In the genomic region with DNA sequence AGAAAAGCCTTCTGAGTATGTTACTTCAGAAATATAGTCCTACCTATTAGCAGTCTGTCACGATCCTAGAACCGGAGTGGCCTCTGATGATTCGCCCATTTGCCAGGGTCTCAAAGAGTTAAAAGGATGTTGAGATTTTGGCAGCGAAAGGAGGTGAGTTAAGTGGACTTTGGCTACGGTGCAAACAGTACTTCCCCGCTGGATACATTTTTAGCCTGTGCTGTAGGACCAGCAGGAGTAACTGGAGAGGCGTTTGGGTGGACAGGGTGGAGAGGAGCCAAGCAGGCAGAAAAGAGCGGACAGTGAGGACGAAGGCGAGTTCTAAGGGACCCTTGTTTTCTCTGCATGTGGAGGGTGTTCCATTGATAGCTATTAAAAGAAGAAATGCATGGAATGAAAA, we compare ENCODE assay signal across 15 mouse cellular contexts.
DNase-seq lines count a peak whose midpoint lies in the region; ATAC-seq and TF ChIP-seq lines count a peak whose summit lies in the region.
"Had no signal": no experiment of that assay in that cellular context is flagged by ENCODE, and none has a peak within 500 bp of the region (broad histone marks: within the 10 kb centered on the region; RNA-seq: fewer than 3 reads in every experiment).

No protein-coding gene starts in this region.

- H3K4me1 ChIP-seq in heart, adult 2 months (ENCODE audit: control insufficient read depth, insufficient read depth, low read length) = peaks cover 33% of the 10 kb centered on the region
- H3K4me1 ChIP-seq in heart, embryonic 10.5 days = peaks cover 26% of the 10 kb centered on the region
- peaks cover 10% of the 10 kb centered on the region for H3K4me1 ChIP-seq in lung, embryonic 14.5 days (ENCODE audit: insufficient read depth)

- no peak overlapping the region; the same call in 1 of the 2 replicates for H3K4me3 ChIP-seq in heart, adult 2 months
- H3K4me3 ChIP-seq in heart, embryonic 10.5 days = no peak overlapping the region
- no peak overlapping the region for H3K4me3 ChIP-seq in lung, embryonic 14.5 days (ENCODE audit: low read depth, low read length)
- H3K4me3 ChIP-seq: forebrain, embryonic 10.5 days; megakaryocyte, embryonic 14.5 days; myocyte had no signal

- peak; percentile 56 to 73 for DNase-seq in heart, adult 2 months
- no peak for DNase-seq in heart, embryonic 10.5 days (ENCODE audit: low spot score)
- peak; percentile 52 to 54 for DNase-seq in gastrocnemius, adult 8-10 months (ENCODE audit: low spot score in 2 of 2)
- DNase-seq in heart, postnatal 14 days = peak; percentile 52 to 67
- DNase-seq in lung, embryonic 14.5 days = peak; percentile 50
- DNase-seq in embryo, embryonic 9.5 days (ENCODE audit: extremely low spot score) = no peak
- no peak for DNase-seq in left cerebral cortex, postnatal 36 days (ENCODE audit: low spot score in 2 of 2)
- no peak for DNase-seq in layer of hippocampus, postnatal 10 days (ENCODE audit: low spot score in 2 of 2)
- DNase-seq: adrenal gland, adult 2 months; embryo, embryonic 11 days; thymus, postnatal 4 days had no signal

- no peak for ATAC-seq in lung, embryonic 14.5 days (ENCODE audit: insufficient read depth)

- H3K79me2 ChIP-seq in heart, adult 2 months (replicated peaks; ENCODE audit: control insufficient read depth, insufficient read depth, low read length) = peaks cover 2% of the 10 kb centered on the region

- no peak overlapping the region for H3K4me2 ChIP-seq in lung, embryonic 14.5 days

- 0 out of 2 replicates have a peak, but pooled peaks have one; percentile 36 for TF ChIP-seq EP300 in heart, adult 2 months (IDR thresholded peaks at IDR 0.05; ENCODE audit: insufficient read depth, low read depth, low read length)

- intact Hi-C loops in heart, adult 2 months (cut with DNase I) = loop anchor here (5.0 kb wide), 2 partner anchors 45 to 75 kb away; a partner anchor contains a TSS
- intact Hi-C loops in heart, postnatal 14 days (cut with DNase I) = loop anchor here (2.0 to 10.0 kb wide), 3 partner anchors 49 to 247 kb away; no protein-coding TSS in a partner anchor
- intact Hi-C loops in left cerebral cortex, postnatal 36 days (cut with DNase I) = no loop called here

- no peaks in the 10 kb centered on the region for H3K9me3 ChIP-seq in heart, embryonic 10.5 days
- no peaks in the 10 kb centered on the region for H3K9me3 ChIP-seq in lung, embryonic 14.5 days (ENCODE audit: low read depth, low read length)
- H3K9me3 ChIP-seq: forebrain, embryonic 10.5 days; megakaryocyte, embryonic 14.5 days had no signal

- peak overlapping the region; percentile 66 for H3K27ac ChIP-seq in heart, adult 2 months
- H3K27ac ChIP-seq in heart, embryonic 10.5 days = no peak overlapping the region
- no peak overlapping the region for H3K27ac ChIP-seq in lung, embryonic 14.5 days (ENCODE audit: low read depth)
- H3K27ac ChIP-seq: forebrain, embryonic 10.5 days; kidney, postnatal 0 days had no signal

- 0 out of 2 replicates have a peak, but pooled peaks have one; percentile 20 for TF ChIP-seq CTCF in heart, adult 2 months (IDR thresholded peaks at IDR 0.05)
- no peak for TF ChIP-seq CTCF in lung, embryonic 14.5 days (IDR thresholded peaks at IDR 0.05; ENCODE audit: low read depth)

- TF ChIP-seq POLR2A in heart, adult 2 months (IDR thresholded peaks at IDR 0.05; ENCODE audit: insufficient read depth, low read depth, low read length) = no peak

- H3K36me3 ChIP-seq in heart, adult 2 months (ENCODE audit: control insufficient read depth, insufficient read depth, low read length) = peaks cover 11% of the 10 kb centered on the region
- H3K36me3 ChIP-seq in heart, embryonic 10.5 days = no peaks in the 10 kb centered on the region
- no peaks in the 10 kb centered on the region for H3K36me3 ChIP-seq in lung, embryonic 14.5 days (ENCODE audit: insufficient read depth)
- H3K36me3 ChIP-seq: forebrain, embryonic 10.5 days had no signal

- H3K9ac ChIP-seq in heart, adult 2 months (ENCODE audit: low read depth, low read length) = no peak overlapping the region
- no peak overlapping the region for H3K9ac ChIP-seq in lung, embryonic 14.5 days

- 11% methylated on average over 10 of the region's 10 CpGs for WGBS in heart, adult 2 months
- 54% methylated on average over 10 of the region's 10 CpGs for WGBS in heart, embryonic 10.5 days
- WGBS in lung, embryonic 14.5 days = 30% methylated on average over 10 of the region's 10 CpGs

- H3K27me3 ChIP-seq in heart, adult 2 months (ENCODE audit: control insufficient read depth, insufficient read depth, low read length) = no peaks in the 10 kb centered on the region
- H3K27me3 ChIP-seq in heart, embryonic 10.5 days (ENCODE audit: insufficient read depth, poor library complexity, severe bottlenecking) = no peaks in the 10 kb centered on the region
- H3K27me3 ChIP-seq in lung, embryonic 14.5 days (ENCODE audit: insufficient read depth, low read length) = no peaks in the 10 kb centered on the region

Comparison
In these comparisons a context has a peak if more than half of its experiments do, and no peak if none do; other contexts are left out.
1. DNase-seq: peak in heart, adult 2 months (2 of 2), gastrocnemius, adult 8-10 months (2 of 2), heart, postnatal 14 days (2 of 2) and lung, embryonic 14.5 days (single experiment); none in heart, embryonic 10.5 days (single experiment), embryo, embryonic 9.5 days (single experiment), left cerebral cortex, postnatal 36 days (0 of 2) and layer of hippocampus, postnatal 10 days (0 of 2).